In the genomic region with DNA sequence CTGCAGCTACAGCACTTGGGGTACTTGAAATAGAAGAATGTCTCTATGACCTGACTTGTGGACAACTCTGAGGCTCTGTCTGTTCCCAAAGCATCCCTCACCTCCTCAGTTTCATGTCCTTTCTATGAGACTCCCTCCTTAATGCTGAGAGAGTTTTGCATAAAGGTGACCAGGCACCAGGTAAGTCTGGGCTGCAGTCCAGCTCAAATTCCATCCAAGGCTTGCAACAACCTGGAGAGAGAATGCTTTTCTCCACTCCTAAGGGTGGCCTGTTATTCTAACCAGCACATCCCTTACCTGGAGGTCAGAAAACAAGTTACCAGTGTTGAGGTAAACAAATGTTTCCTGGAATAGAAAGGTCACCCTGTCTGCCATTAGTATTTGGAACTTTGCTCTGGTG, we compare ENCODE assay signal across 26 mouse cellular contexts.
DNase-seq lines count a peak whose midpoint lies in the region; ATAC-seq and TF ChIP-seq lines count a peak whose summit lies in the region.
"Had no signal": no experiment of that assay in that cellular context is flagged by ENCODE, and none has a peak within 500 bp of the region (broad histone marks: within the 10 kb centered on the region; RNA-seq: fewer than 3 reads in every experiment).

No protein-coding gene starts in this region.

- no peak for TF ChIP-seq POLR2A in kidney, adult 2 months (IDR thresholded peaks at IDR 0.05; ENCODE audit: low read depth, low read length)

- no peak for TF ChIP-seq EP300 in liver, postnatal 0 days (IDR thresholded peaks at IDR 0.05; ENCODE audit: low read depth)

- no peaks in the 10 kb centered on the region for H3K27me3 ChIP-seq in kidney, adult 2 months (replicated peaks; ENCODE audit: control insufficient read depth, insufficient read depth, low read length)
- no peaks in the 10 kb centered on the region for H3K27me3 ChIP-seq in kidney, embryonic 14.5 days (ENCODE audit: control insufficient read depth, insufficient read depth, low read length)
- H3K27me3 ChIP-seq in liver, postnatal 0 days (ENCODE audit: insufficient read depth, low read length): no peaks in the 10 kb centered on the region
- no peaks in the 10 kb centered on the region for H3K27me3 ChIP-seq in liver, embryonic 12.5 days (replicated peaks)
- H3K27me3 ChIP-seq: embryonic facial prominence, embryonic 13.5 days; forebrain, embryonic 12.5 days; forebrain, embryonic 15.5 days; heart, embryonic 13.5 days had no signal

- no peak overlapping the region for H3K4me3 ChIP-seq in kidney, adult 2 months (ENCODE audit: insufficient read depth, low read depth, low read length)
- H3K4me3 ChIP-seq in kidney, embryonic 14.5 days (ENCODE audit: low read length): no peak overlapping the region
- H3K4me3 ChIP-seq in liver, postnatal 0 days (ENCODE audit: low read depth, low read length): no peak overlapping the region
- no peak overlapping the region for H3K4me3 ChIP-seq in liver, embryonic 12.5 days
- H3K4me3 ChIP-seq: embryonic facial prominence, embryonic 13.5 days; erythroblast, embryonic 14.5 days; forebrain, embryonic 12.5 days; forebrain, embryonic 15.5 days; heart, adult 2 months; heart, embryonic 10.5 days; heart, embryonic 13.5 days had no signal

- peak overlapping the region; percentile 61; the same call in 1 of the 2 replicates for H3K27ac ChIP-seq in kidney, adult 2 months (ENCODE audit: insufficient read depth, low read depth, low read length)
- H3K27ac ChIP-seq in kidney, embryonic 14.5 days (ENCODE audit: low read depth, low read length): no peak overlapping the region
- H3K27ac ChIP-seq in liver, postnatal 0 days (ENCODE audit: low read depth): no peak overlapping the region
- H3K27ac ChIP-seq in liver, embryonic 12.5 days: no peak overlapping the region
- H3K27ac ChIP-seq: embryonic facial prominence, embryonic 13.5 days; forebrain, embryonic 12.5 days; forebrain, embryonic 15.5 days; heart, adult 2 months; heart, embryonic 10.5 days; heart, embryonic 13.5 days; hindbrain, embryonic 14.5 days had no signal

- DNase-seq in kidney, adult 2 months: peak; percentile 66
- no peak for DNase-seq in liver, postnatal 0 days
- DNase-seq in kidney, postnatal 14 days: peak; percentile 45
- peak; percentile 55 to 70 for DNase-seq in kidney, postnatal 25 days
- DNase-seq in layer of hippocampus, postnatal 36 days: no peak
- DNase-seq: adrenal gland, adult 2 months; adrenal gland, postnatal 14 days; cerebellum, adult 11 months; cerebellum, adult 2 months; cerebellum, adult 9-11 months; cerebellum, postnatal 25 days; gastrocnemius, postnatal 10 days; gastrocnemius, postnatal 36 days; heart, adult 2 months; heart, postnatal 14 days; heart, postnatal 4 days had no signal

- no peaks in the 10 kb centered on the region for H3K9me3 ChIP-seq in kidney, embryonic 14.5 days (ENCODE audit: control insufficient read depth, low read length)
- no peaks in the 10 kb centered on the region for H3K9me3 ChIP-seq in liver, postnatal 0 days (ENCODE audit: low read length)
- no peaks in the 10 kb centered on the region for H3K9me3 ChIP-seq in liver, embryonic 12.5 days (replicated peaks)
- H3K9me3 ChIP-seq: embryonic facial prominence, embryonic 13.5 days; forebrain, embryonic 12.5 days; forebrain, embryonic 15.5 days; heart, embryonic 10.5 days; heart, embryonic 13.5 days had no signal

- no peak for ATAC-seq in kidney, embryonic 14.5 days (ENCODE audit: low FRiP score, low TSS enrichment)
- ATAC-seq in liver, postnatal 0 days: peak; percentile 31; the same call in 1 of the 2 replicates
- no peak for ATAC-seq in liver, embryonic 12.5 days
- ATAC-seq: CD4-positive, CD25-positive, alpha-beta regulatory T cell, adult 4 months; forebrain, embryonic 15.5 days had no signal

- H3K36me3 ChIP-seq in kidney, adult 2 months (ENCODE audit: control insufficient read depth, insufficient read depth, low read length): no peaks in the 10 kb centered on the region
- no peaks in the 10 kb centered on the region for H3K36me3 ChIP-seq in kidney, embryonic 14.5 days (ENCODE audit: control insufficient read depth, insufficient read depth, low read length)
- H3K36me3 ChIP-seq in liver, postnatal 0 days (replicated peaks; ENCODE audit: insufficient read depth, low read length): no peaks in the 10 kb centered on the region
- H3K36me3 ChIP-seq in liver, embryonic 12.5 days: no peaks in the 10 kb centered on the region
- H3K36me3 ChIP-seq: embryonic facial prominence, embryonic 13.5 days; forebrain, embryonic 12.5 days; forebrain, embryonic 15.5 days; heart, embryonic 10.5 days; heart, embryonic 13.5 days had no signal

- H3K4me2 ChIP-seq in kidney, embryonic 14.5 days (replicated peaks; ENCODE audit: low read depth, low read length): no peak overlapping the region
- H3K4me2 ChIP-seq in liver, postnatal 0 days (ENCODE audit: low read depth, low read length): no peak overlapping the region
- no peak overlapping the region for H3K4me2 ChIP-seq in liver, embryonic 12.5 days
- H3K4me2 ChIP-seq: embryonic facial prominence, embryonic 13.5 days; forebrain, embryonic 12.5 days; forebrain, embryonic 15.5 days; heart, embryonic 13.5 days; hindbrain, embryonic 14.5 days had no signal

- TF ChIP-seq CTCF in kidney, adult 2 months (conservative IDR thresholded peaks at IDR 0.05; ENCODE audit: insufficient read depth, insufficient read length, low read depth, low read length): no peak
- no peak for TF ChIP-seq CTCF in liver, postnatal 0 days (IDR thresholded peaks at IDR 0.05; ENCODE audit: low read depth)

- H3K4me1 ChIP-seq in kidney, adult 2 months (ENCODE audit: control insufficient read depth, insufficient read depth, low read length): no peaks in the 10 kb centered on the region
- no peaks in the 10 kb centered on the region for H3K4me1 ChIP-seq in kidney, embryonic 14.5 days (ENCODE audit: control insufficient read depth, insufficient read depth, low read length)
- peaks cover 16% of the 10 kb centered on the region for H3K4me1 ChIP-seq in liver, postnatal 0 days (ENCODE audit: insufficient read depth)
- no peaks in the 10 kb centered on the region for H3K4me1 ChIP-seq in liver, embryonic 12.5 days
- H3K4me1 ChIP-seq: embryonic facial prominence, embryonic 13.5 days; forebrain, embryonic 12.5 days; forebrain, embryonic 15.5 days had no signal

- H3K9ac ChIP-seq in kidney, embryonic 14.5 days (ENCODE audit: low read depth, low read length): no peak overlapping the region
- H3K9ac ChIP-seq in liver, postnatal 0 days (replicated peaks): no peak overlapping the region
- H3K9ac ChIP-seq in liver, embryonic 12.5 days: no peak overlapping the region
- H3K9ac ChIP-seq: embryonic facial prominence, embryonic 13.5 days; forebrain, embryonic 12.5 days; forebrain, embryonic 15.5 days; heart, embryonic 13.5 days; hindbrain, embryonic 14.5 days had no signal

Comparison
In these comparisons a context has a peak if more than half of its experiments do, and no peak if none do; other contexts are left out.
1. DNase-seq: peak in kidney, adult 2 months (single experiment), kidney, postnatal 14 days (single experiment) and kidney, postnatal 25 days (2 of 2); none in liver, postnatal 0 days (single experiment) and layer of hippocampus, postnatal 36 days (0 of 2).